Mouse (Mus musculus) heart, adult 18-20 months (tissue): ENCODE measurements around the gene Vmn1r68. TPM values are rescaled to one million over a fixed set of nuclear protein-coding genes. Genes with fewer than 3 reads are reported as not detected.
A peak's percentile ranks its signal among the peaks of the same experiment; 100 is the strongest.

Experiments used
- DNase-seq, 2 experiments: peaks; one replicate each; pipeline ENCODE4 v3.0.0; 2021 to 2022; ENCODE audit warnings: mixed read lengths in 1 of 2
- long read RNA-seq, 2 experiments: library from polyadenylated mRNA; stranded (forward); transcript quantifications; one replicate each; pipeline ENCODE4 v2.0.0; 2021
- total RNA-seq, 2 experiments: library from RNA; stranded (reverse); gene quantifications; 2 replicates each; pipeline ENCODE4 v1.2.3; 2021

Vmn1r68 gene
- not detected for total RNA-seq
- long read RNA-seq, experiment 1: 0 reads
- long read RNA-seq, experiment 2: 0 reads

DNA sequence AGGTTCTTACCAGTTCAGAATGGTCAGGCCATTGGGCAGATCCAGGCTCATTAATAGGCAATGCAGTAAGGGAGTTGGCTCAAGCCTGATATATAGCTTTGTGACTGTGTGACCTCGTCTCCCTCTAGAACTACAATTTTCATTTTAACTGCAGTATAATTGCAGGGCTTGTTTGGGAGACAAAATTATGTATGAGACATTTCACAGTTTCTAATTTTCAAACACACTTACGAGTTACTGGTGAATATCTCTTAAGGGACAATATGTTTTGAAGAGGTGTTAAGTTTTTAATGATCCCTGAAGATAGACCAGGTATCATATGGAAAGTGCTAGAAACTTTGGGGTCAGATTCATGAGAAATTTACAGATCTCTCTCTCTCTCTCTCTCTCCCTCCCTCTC lies at the start of gene Vmn1r68:
Gene Vmn1r68 (minus strand): TSS at position 101 of the 400 bp plus-strand sequence.
- DNase-seq: no peak

DNA sequence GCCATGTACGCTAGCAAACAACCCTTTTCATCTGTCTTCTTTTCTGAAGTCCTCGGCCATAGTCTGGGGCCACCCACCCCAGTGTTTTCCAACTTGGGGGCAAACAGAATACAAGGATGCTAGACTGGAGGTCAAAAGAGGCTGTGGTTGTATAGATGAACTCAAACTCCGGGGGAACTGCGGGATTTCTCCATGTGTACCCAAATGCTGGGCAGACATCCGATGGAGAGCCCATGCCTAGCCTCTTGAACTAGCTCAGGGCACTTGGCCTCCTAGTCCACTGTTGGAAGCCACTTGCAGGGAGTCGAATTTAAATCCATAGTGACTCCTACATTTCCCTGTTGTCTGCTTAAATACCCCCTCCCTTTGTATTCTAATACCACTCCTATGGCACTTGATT lies 62.7 kb downstream of the Vmn1r68 start:
- no peak for DNase-seq

GRCm38 (mm10) chr7:10494786-10495521 lies 63.3 kb downstream of the Vmn1r68 start, which contains the start of gene Zik1:
Zik1 (minus strand) TSS chr7:10495394.
- peak; percentile 68 to 77 for DNase-seq

- DNase-seq: peak in 1 of 2 experiments; percentile 2
Observed at GRCm38 (mm10) chr7:10480588-10481233, 77.6 kb downstream of the Vmn1r68 start.

DNA sequence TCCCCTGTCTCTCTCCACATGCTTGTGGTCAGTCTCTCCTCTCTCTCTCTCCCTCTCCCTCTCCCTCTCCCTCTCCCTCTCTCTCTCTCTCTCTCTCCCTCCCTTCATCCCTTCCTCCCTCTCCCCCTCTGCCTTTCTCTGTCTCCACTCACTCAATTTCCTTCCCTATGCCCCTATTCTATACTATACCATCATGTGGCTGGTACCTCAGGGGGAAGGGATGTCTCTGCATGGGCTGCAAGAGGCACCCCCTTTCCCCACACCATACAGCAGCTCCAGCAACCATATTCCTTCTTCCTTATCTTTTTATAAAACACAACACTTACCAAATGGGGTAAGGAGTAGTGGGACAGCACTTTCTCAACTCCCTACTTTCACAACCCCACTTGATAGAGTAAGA lies 78.5 kb downstream of the Vmn1r68 start:
- DNase-seq: no peak

GRCm38 (mm10) chr7:10458166-10458565 lies 100.1 kb downstream of the Vmn1r68 start:
- DNase-seq: no peak

Other genes starting within 250 kb of the Vmn1r68 start
- gene Vmn1r67, start 115.2 kb downstream of the Vmn1r68 start, total RNA-seq: not detected
- gene Zik1, start 63.1 kb downstream of the Vmn1r68 start, total RNA-seq: 1 to 10 TPM; 1.5 to 1.8 TPM
- gene Vmn1r69, start 55.2 kb upstream of the Vmn1r68 start, total RNA-seq: not detected
- gene Vmn1r70, start 73.0 kb upstream of the Vmn1r68 start, total RNA-seq: not detected
- gene Nlrp4b, start 129.3 kb upstream of the Vmn1r68 start, total RNA-seq: not detected
- gene Vmn1r71, start 195.9 kb upstream of the Vmn1r68 start, total RNA-seq: not detected